Mouse (Mus musculus) midbrain, embryonic 14.5 days (tissue): ENCODE measurements around the gene Stx18. TPM values are rescaled to one million over a fixed set of nuclear protein-coding genes. Genes with fewer than 3 reads are reported as not detected.
A peak's percentile ranks its signal among the peaks of the same experiment; 100 is the strongest.

Experiments used
- ATAC-seq: fragments of 200-750 bp; cut with Nextera tagmentation; 2 replicates; pipeline ENCODE4 v1.8.0; 2017; ENCODE audit warnings: moderate number of reproducible peaks, moderate library complexity; ENCODE audit not compliant: low FRiP score, low TSS enrichment
- DNase-seq: peaks from one replicate; pipeline ENCODE4 v3.0.0-alpha.2; 2015
- H3K27ac ChIP-seq: fragments of 300-500 bp; sonication (generic); replicated peaks from 2 replicates; pipeline ENCODE4 v1.5.1; 2014; ENCODE audit warnings: mild to moderate bottlenecking, low read depth, low read length, moderate library complexity
- H3K27me3 ChIP-seq: fragments of 300-500 bp; sonication (generic); 2 replicates; pipeline ENCODE4 v1.6.1; 2014; ENCODE audit warnings: low read length, control low read depth, mixed read lengths; ENCODE audit not compliant: control insufficient read depth, insufficient read depth
- H3K36me3 ChIP-seq: fragments of 300-500 bp; sonication (generic); 2 replicates; pipeline ENCODE4 v1.6.1; 2014; ENCODE audit warnings: low read length, control low read depth; ENCODE audit not compliant: control insufficient read depth, insufficient read depth
- H3K4me1 ChIP-seq: fragments of 300-500 bp; sonication (generic); 2 replicates; pipeline ENCODE4 v1.6.1; 2014; ENCODE audit warnings: mild to moderate bottlenecking, antibody characterized with exemption, low read length, control low read depth; ENCODE audit not compliant: control insufficient read depth, insufficient read depth
- H3K4me2 ChIP-seq: fragments of 300-500 bp; sonication (generic); 2 replicates; pipeline ENCODE4 v1.6.1; 2014; ENCODE audit warnings: mild to moderate bottlenecking, low read length, moderate library complexity
- H3K4me3 ChIP-seq: fragments of 300-500 bp; sonication (generic); replicated peaks from 2 replicates; pipeline ENCODE4 v1.5.1; 2014; ENCODE audit warnings: low read depth, low read length
- H3K9ac ChIP-seq: fragments of 300-500 bp; sonication (generic); replicated peaks from 2 replicates; pipeline ENCODE4 v1.6.1; 2014; ENCODE audit warnings: mild to moderate bottlenecking, low read length, moderate library complexity
- H3K9me3 ChIP-seq: fragments of 300-500 bp; sonication (generic); 2 replicates; pipeline ENCODE4 v1.6.1; 2016; ENCODE audit warnings: low read length, control low read depth, mixed read lengths; ENCODE audit not compliant: control insufficient read depth
- WGBS: fragments of 180-500 bp; shearing (Covaris S2); extraction: QIAGEN DNeasy Blood & Tissue Kit; methylation state at CpG from one replicate; pipeline ENCODE4 v1.1.7; 2014; 5-methylcytosine and 5-hydroxymethylcytosine counted together
- polyA plus RNA-seq: library from polyadenylated mRNA; unstranded; fragments of >200 nt; fragmentation: Nextera tagmentation; extraction: Ambion mirVana; gene quantifications from 2 replicates; pipeline ENCODE4 v1.2.1, GENCODE M21; 2014

Gene Stx18
- polyA plus RNA-seq, 1 experiment from 2014 or later = 33.2 TPM

DNA sequence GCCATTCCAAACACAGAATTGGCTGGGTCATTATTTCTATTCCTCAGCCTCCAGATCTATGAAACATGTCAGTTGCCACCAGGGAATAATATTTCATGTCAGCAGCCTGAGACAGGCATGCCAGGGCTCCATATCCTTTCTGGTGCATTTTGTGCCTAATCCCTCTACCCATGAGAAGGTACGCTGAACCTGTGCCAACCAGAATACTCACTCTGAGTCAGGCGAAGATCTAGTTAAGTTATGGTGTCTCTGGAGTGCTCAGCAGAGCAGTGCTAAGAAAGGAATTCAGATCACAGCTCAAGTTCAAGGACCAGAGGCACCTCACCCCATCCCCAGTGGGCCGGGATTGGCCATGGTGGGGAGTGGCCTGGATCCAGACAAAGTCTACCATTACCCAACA, 21.6 kb upstream of the Stx18 start:
- no peak for ATAC-seq
- no peak for DNase-seq
- H3K4me1 ChIP-seq = no peaks in the 10 kb centered on the region
- H3K9ac ChIP-seq = no peak overlapping the region
- no peaks in the 10 kb centered on the region for H3K27me3 ChIP-seq
- H3K9me3 ChIP-seq = no peaks in the 10 kb centered on the region
- no peak overlapping the region for H3K4me3 ChIP-seq
- H3K4me2 ChIP-seq = no peak overlapping the region
- H3K27ac ChIP-seq = no peak overlapping the region
- no peaks in the 10 kb centered on the region for H3K36me3 ChIP-seq
- 87% methylated on average over 3 of the region's 3 CpGs for WGBS

DNA sequence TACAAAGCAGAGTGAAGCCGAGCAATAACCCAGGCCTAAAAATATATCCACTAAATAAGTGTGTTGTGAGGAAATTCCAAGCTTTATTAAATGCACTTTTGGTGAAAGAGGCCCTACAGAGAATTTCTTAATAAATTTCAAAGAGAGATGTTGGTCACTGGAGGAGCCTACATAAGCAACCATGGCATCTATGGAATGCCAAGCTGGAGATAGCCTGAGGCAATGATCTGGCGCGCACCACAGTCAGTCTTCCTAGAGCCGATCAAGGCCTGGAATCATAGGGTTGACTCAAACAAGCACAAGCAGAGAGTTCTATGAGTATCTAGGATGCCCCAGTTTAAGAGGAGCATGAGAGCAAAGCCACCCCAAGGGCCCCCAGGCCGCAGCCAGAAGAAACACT, 10.9 kb upstream of the Stx18 start:
- ATAC-seq = no peak
- Histone ChIP-seq H3K27ac (no peak overlapping the region), H3K4me2 (no peak overlapping the region), H3K27me3 (no peaks in the 10 kb centered on the region), H3K36me3 (no peaks in the 10 kb centered on the region), H3K9me3 (no peaks in the 10 kb centered on the region), H3K4me3 (no peak overlapping the region), H3K9ac (no peak overlapping the region), H3K4me1 (no peaks in the 10 kb centered on the region)
- WGBS = 81% methylated on average over 5 of the region's 5 CpGs
- DNase-seq = no peak

DNA sequence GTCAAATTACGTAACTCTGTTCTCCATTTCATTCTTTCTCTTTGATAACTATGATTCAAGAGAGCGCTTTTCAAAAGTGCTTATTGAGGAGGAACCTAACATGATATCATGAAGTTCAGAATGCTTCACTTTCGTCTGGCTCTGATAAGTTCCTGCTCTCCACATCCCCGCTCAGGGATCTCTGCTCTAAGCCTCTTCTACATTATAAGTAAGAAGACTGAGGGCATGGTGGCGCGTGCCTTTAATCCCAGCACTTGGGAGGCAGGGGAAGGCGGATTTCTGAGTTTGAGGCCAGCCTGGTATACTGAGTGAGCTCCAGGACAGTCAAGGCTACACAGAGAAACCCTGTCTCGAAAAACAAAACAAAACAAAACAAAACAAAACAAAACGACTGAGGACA, 268 bp upstream of the Stx18 start:
- peak; percentile 13 for DNase-seq
- Histone ChIP-seq H3K36me3 (peaks cover 2% of the 10 kb centered on the region; the same call in 1 of the 2 replicates), H3K9ac (peak overlapping the region; percentile 74), H3K27me3 (no peaks in the 10 kb centered on the region), H3K4me3 (peak overlapping the region; percentile 61), H3K4me2 (peak overlapping the region; percentile 79), H3K9me3 (no peaks in the 10 kb centered on the region), H3K4me1 (0 out of 2 replicates have a peak, but pooled peaks cover 6% of the 10 kb centered on the region), H3K27ac (no peak overlapping the region)
- no peak for ATAC-seq
- 21% methylated on average over 9 of the region's 9 CpGs for WGBS

DNA sequence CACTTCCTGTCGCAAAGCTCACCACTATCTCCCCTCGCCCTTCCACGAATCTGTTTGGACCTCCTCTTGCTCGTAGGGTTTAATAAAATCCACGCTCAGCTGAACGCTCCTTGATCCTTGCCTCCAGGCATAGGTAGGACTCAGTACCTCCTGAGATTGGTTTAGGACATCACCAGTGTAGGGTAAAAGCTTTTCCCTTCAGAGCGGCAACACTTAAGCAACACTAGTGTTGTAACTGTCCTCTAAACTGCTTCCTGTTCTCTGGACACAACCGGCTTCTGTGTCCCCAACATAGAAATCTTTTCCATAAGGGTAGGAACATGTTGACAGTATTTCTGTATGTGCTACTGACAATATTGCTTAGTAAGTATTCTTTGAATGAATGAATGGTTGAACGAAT, 1.3 kb downstream of the Stx18 start:
- Histone ChIP-seq H3K27ac (peak overlapping the region; percentile 78; the same call in 1 of the 2 replicates), H3K9me3 (no peaks in the 10 kb centered on the region), H3K4me3 (peak overlapping the region; percentile 61), H3K4me2 (peak overlapping the region; percentile 79), H3K27me3 (no peaks in the 10 kb centered on the region), H3K9ac (peak overlapping the region; percentile 74), H3K4me1 (0 out of 2 replicates have a peak, but pooled peaks cover 6% of the 10 kb centered on the region), H3K36me3 (peaks cover 5% of the 10 kb centered on the region; the same call in 1 of the 2 replicates)
- WGBS = 28% methylated on average over 9 of the region's 9 CpGs
- DNase-seq (no peak), ATAC-seq (no peak)

DNA sequence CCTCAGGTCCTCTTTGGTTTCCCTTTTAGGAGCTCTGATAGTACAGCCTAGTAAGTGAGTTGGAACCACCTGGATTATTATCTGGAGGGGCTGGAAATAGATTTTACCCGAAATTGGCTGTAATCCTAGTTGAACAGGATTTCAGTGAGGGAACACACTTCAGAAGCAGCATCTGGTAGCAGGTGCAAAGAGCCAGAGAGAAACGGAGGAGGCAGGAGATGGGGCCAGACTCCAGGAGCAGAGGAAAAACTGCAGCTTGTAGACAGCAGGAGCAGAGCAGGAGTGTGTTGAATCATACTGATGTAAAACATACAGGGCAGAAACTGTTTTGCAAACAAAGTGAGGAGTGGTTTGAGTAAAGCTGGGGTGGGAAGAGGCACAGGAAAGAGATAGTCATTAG, 6.4 kb downstream of the Stx18 start:
- Histone ChIP-seq H3K9ac (no peak overlapping the region), H3K36me3 (peaks cover 5% of the 10 kb centered on the region; the same call in 1 of the 2 replicates), H3K4me2 (no peak overlapping the region), H3K4me1 (0 out of 2 replicates have a peak, but pooled peaks cover 3% of the 10 kb centered on the region), H3K27ac (no peak overlapping the region), H3K9me3 (no peaks in the 10 kb centered on the region), H3K27me3 (no peaks in the 10 kb centered on the region), H3K4me3 (no peak overlapping the region)
- WGBS = 74% methylated on average over 2 of the region's 2 CpGs
- ATAC-seq (no peak), DNase-seq (no peak)

DNA sequence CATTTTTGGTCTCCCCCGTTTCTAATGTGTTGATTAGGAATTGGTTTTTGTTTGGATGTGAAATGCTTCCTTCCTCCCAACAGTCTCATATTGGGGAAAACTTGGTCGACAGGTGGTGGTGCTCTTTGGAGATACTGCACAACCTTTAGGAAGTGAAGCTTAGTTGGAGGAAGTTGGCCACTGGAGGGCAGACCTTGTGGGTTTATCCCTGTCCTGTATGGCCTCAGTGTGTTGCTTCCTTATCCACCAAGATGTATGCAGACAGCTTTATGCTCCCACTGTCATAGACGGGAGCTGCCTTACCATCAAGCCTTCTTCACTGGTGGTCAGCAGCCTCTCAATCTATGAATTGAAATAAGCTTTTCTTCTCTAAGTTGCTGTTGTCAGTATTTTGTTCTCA, 9.6 kb downstream of the Stx18 start:
- H3K4me3 ChIP-seq = no peak overlapping the region
- DNase-seq = no peak
- 44% methylated on average over 3 of the region's 3 CpGs for whole genome bisulfite sequencing
- no peaks in the 10 kb centered on the region for H3K9me3 ChIP-seq
- H3K27me3 ChIP-seq = no peaks in the 10 kb centered on the region
- H3K9ac ChIP-seq = no peak overlapping the region
- H3K36me3 ChIP-seq = 0 out of 2 replicates have a peak, but pooled peaks cover 4% of the 10 kb centered on the region
- H3K4me2 ChIP-seq = no peak overlapping the region
- no peaks in the 10 kb centered on the region for H3K4me1 ChIP-seq
- no peak overlapping the region for H3K27ac ChIP-seq
- ATAC-seq = no peak

GRCm38 (mm10) chr5:38061051-38061450, 22.5 kb downstream of the Stx18 start:
- H3K27me3 ChIP-seq = no peaks in the 10 kb centered on the region
- no peak overlapping the region for H3K27ac ChIP-seq
- H3K4me1 ChIP-seq = no peaks in the 10 kb centered on the region
- WGBS = 19% methylated on average over 2 of the region's 2 CpGs
- H3K4me2 ChIP-seq = no peak overlapping the region
- no peak overlapping the region for H3K9ac ChIP-seq
- no peaks in the 10 kb centered on the region for H3K36me3 ChIP-seq
- ATAC-seq (no peak), DNase-seq (no peak)
- no peaks in the 10 kb centered on the region for H3K9me3 ChIP-seq
- H3K4me3 ChIP-seq = no peak overlapping the region

DNA sequence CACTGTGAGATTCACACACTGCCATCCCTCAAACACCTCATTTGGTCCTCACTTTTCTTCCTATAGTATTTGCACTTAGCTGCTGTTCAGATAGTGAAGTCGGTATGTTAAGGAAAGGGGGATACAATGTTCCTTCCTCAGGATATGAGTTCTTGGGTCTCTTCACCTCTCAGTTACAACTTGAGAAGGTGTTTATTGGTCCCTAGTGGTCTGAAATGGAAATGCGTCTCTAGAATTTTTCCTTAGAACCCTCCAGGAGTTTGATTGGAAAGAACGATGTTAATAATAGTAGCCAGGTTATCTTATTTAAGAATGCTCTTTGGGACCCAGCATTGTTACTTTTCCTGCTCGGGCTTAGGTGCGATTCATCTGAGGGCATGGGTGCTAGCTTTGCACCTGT, 24.2 kb downstream of the Stx18 start:
- DNase-seq = peak; percentile 68
- 17% methylated on average over 5 of the region's 5 CpGs for WGBS

GRCm38 (mm10) chr5:38063339-38063738, 24.8 kb downstream of the Stx18 start:
- Histone ChIP-seq H3K36me3 (no peaks in the 10 kb centered on the region), H3K9ac (no peak overlapping the region), H3K4me1 (no peaks in the 10 kb centered on the region), H3K4me2 (no peak overlapping the region), H3K4me3 (no peak overlapping the region), H3K9me3 (no peaks in the 10 kb centered on the region), H3K27me3 (no peaks in the 10 kb centered on the region), H3K27ac (no peak overlapping the region)
- 59% methylated on average over 5 of the region's 5 CpGs for WGBS
- no peak for ATAC-seq
- no peak for DNase-seq

More for the DNA sequence above, 24.2 kb downstream of the Stx18 start:
- H3K4me2 ChIP-seq = no peak overlapping the region
- no peaks in the 10 kb centered on the region for H3K27me3 ChIP-seq
- no peak overlapping the region for H3K9ac ChIP-seq
- H3K27ac ChIP-seq = no peak overlapping the region
- ATAC-seq = no peak
- no peaks in the 10 kb centered on the region for H3K36me3 ChIP-seq
- H3K4me1 ChIP-seq = no peaks in the 10 kb centered on the region
- no peaks in the 10 kb centered on the region for H3K9me3 ChIP-seq
- no peak overlapping the region for H3K4me3 ChIP-seq
